Mouse (Mus musculus) lung, adult 2 months (tissue): ENCODE results near the gene Tmed9.

Experiments
- CTCF ChIP-seq: fragments of 200-500 bp; IDR thresholded peaks from 2 replicates; pipeline ENCODE4 v1.5.1; 2011; ENCODE audit warnings: mild to moderate bottlenecking, low read length, control low read depth; ENCODE audit not compliant: insufficient read depth
- POLR2A ChIP-seq: fragments of 200-500 bp; IDR thresholded peaks from 2 replicates; pipeline ENCODE4 v1.6.1; 2011; ENCODE audit warnings: low read depth, mild to moderate bottlenecking, control low read depth, low read length, borderline replicate concordance; ENCODE audit errors: extremely low read depth

- TF ChIP-seq CTCF = no peak
- no peak for TF ChIP-seq POLR2A
Observed at GRCm38 (mm10) chr13:55527834-55528772, 45.4 kb upstream of the Tmed9 start.
